Mouse (Mus musculus) testis, postnatal 14 days (tissue): ENCODE measurements around the gene Ctnna2.

Experiments
- DNase-seq: peaks from one replicate; pipeline ENCODE4 v3.0.0; 2021; ENCODE audit warnings: low spot score

The Ctnna2 gene

DNA sequence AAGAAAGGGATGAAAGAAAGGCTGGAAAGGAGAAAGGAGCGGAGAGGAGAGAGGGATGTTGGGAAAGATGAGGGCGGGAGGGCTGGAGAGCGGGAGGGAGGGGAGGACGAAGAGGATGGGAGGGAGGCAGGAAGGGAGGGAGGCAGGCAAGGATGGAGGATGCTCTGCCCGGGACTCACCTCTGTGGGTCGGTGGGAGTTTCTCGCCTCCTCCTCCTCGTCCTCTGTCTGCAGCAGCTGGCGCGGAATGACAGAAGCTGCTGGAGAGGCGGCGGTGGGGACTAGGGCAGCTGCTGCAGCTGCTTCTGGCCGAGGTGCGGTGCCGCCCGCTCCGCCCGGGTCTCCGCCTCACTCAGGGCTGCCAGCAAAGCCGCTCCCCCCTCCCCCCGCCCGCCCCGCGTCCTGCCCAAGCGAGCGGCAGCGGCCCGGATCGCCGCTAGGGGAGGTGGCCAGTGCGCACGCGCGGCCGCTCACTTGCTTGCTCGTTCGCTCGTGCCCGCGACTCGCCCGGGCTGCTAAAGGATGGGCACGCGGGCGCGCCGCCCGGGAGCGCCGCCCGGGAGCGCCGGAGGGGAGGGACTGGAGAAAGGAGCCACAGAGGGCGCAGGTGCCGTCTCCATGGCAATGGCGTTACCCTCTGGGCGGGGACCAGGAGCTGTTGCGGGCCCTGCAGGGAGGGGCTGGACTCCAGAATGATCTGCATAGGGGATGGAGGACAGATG is at the start of gene Ctnna2:
Gene Ctnna2, minus strand, starts transcription at position 459 of the 721 bp plus-strand sequence.
- peak; percentile 88 for DNase-seq

DNA sequence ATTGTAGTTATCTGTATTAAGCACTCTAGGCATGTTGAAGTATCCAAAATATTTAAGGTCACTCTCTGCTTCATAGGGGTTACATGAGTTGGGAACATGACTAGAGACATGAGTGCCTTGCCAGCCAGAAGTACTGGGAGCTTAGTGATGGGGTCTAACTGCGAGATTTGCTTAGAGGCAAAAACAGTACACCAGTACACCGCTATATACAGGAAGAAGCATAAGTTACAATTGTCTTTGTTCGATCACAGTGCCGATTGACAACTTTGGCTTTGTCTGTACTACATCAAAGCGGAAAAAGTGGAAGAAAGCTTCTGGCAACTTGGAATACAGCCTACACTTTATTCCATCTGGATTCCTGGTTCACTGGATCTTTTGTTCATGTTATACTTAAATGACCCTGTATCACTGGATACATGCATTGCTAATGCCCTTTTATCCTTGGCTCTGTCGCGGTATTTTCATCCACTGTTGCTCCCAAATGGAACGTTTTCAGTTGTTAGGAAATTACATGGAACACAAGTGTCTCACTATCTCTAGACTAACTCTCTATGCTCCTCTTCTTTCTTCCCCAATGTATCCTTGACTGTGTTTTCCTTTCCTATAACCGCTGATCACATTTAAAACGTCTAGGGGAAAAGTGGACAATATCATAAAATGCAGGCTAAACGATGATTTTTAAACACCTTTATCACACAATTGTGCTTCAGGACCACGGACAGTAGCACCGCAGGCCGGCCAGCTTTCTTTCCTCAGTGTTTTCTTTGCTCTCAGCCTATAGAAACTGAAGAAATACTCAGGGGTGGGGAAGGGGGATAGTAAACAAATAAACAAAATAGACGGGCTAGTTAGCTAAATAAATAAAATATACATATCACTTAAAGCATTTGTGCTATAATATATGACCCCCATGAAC is 896 bp upstream of the Ctnna2 start:
- DNase-seq = no peak

DNA sequence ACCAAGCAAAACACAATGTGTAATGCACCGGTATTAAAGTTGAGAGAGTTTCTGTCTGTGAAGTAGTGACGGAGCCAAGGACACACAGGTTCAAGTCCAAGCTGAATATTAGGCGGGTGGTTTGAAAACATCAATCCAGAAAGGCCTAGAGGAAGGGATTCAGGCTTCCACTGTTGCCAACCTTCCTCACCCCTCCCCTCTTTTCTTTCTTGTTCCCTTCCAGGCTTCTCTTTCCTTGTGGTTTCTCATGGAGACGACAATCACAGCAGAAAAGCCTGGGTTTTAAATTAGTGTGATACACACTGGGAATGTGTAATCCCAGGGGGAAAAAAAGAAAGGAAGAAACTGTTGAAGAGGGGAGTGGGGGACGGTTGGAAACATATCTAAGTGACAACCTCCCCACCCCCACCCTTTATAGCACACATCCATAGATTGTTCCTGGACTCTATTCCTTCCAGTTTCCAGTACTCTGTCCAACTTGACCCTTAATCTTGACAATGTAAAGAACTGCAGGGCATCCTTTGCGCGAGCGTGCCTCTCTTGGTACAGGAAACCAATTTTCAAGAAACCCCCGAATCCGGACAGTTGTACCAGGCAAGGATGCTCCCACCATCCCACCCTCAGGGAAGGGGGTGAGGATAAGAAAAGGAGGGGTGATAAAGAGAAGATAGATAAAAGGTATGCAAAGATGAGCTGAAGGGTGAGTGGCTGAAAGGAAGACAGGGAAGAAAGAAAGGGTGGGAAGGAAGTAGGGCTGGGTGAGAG is 841 bp downstream of the Ctnna2 start:
- no peak for DNase-seq

DNA sequence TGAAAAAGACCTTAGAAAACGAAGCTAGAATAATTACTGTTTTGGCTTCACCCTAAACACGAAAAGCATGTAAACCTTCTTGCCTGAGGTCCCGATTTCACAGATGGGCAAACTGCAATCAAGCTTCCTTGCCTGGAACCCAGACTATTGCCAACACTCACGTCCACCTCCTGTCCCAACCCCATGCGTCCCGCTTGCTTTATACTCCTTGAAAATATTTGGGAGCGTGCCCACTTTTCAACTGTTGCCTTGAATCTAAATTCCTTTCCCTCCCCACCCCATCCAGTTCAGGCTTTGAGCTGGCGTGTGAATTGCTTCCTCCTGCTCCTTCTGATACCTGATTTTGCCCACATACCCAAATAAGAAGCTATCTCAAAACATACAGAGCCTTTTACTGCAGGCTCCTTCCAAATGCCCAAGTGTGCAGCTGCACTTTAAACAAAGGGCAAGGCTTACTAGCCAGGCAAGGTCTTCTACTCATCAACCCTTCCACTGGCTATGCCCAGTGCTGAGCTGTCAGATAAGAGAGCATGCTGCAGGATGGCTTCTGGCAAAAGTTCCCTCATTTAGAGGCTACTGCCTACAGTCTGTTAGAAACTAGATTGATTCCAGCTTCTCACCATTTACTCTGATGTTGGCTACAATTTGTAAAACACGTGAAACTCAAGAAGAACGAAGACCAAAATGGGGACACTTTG is 8.8 kb downstream of the Ctnna2 start:
- DNase-seq = no peak

DNA sequence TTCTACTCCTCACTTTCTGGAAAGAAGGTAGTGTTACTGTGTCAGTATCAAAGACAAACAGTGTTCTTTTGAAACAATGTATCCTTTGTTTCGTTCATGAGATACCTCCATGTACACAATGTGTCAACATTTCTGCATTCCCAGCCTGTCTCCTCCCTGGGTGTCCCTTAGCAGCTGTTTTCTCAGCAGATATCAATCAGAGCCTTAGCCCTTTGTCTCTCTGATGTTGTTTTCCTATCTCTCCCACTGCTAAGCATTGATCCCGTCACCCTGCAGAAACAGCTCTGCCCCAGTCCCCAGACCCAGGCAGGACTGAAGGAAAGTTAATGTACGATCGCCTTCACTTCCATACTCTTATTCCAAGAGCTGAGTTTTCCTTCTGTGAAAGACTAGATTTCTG is 9.7 kb downstream of the Ctnna2 start:
- DNase-seq = peak; percentile 66

DNA sequence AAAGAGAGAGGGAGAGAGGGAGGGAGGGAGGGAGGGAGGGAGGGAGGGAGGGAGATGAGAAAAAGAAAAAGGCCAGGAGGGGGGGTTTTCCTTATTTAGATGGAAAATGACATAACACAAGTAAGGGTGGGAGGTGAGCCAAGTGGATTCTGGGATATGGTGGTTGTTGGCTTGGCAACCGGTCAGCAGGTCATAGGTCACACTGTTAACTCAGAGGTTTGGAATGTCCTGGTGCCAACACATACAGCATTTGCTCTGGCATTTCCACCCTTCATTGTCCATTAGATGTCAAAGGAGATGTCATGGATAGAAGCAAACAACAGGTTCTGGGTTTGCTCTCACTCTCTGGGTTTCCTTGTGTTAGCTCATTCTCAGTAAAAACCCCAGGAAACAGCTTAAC is 17.5 kb downstream of the Ctnna2 start:
- no peak for DNase-seq

DNA sequence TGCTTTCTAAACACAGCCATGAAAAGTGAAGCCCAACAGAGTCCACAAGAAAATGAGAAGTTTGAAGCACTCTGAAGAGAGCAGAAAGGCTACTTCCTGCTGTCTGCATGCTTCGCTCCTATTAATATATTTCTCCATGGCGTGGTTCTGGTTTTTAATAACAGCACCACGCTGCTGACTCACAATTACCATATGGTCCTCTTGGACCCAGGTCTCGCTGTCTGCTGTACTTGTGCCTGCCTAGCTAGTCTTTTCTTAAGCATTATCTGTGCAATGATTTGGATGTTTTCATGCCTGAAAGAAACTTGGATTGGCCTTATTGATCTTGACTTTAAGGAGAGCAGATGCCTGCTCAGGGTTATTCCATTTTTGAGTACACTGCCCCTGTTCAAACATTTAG is 28.2 kb downstream of the Ctnna2 start:
- DNase-seq = no peak

DNA sequence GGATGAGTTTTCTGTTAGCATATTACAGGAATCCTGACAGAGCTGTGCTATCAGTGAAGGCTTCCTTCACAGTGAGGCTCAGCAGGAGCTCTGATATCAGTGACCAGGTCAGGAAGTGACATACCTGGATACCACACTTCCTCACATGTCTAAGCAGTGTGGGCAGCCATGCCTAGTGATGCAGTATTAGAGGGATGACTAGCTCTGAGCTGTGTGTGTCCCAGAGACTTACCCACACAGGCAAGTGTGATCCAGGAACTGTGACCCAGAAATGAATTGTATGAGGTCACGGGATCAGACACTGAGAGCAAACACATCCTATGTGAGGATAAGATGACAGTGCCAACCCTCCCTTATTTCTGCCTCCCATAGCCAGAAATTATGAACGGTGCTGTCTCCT is 28.8 kb downstream of the Ctnna2 start:
- DNase-seq = no peak

DNA sequence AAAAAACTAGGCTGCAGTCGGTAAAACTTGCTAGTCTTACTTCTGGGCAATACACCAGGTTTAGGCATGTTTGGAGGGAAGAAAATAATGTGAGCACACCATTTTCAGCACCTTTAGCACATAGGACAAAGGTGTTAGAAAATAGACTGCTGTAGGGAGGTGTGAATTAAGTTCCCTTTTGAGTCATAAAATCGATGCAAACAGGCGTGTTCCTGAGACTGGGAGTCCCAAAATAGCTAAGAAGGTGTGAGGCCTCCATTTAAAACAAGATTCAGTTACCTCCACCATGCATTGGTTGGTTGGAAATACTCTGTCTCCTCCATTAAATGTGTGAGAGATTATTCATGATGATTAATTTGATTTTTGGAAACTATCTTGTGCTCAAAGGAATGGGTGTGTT is 50.1 kb downstream of the Ctnna2 start:
- no peak for DNase-seq

DNA sequence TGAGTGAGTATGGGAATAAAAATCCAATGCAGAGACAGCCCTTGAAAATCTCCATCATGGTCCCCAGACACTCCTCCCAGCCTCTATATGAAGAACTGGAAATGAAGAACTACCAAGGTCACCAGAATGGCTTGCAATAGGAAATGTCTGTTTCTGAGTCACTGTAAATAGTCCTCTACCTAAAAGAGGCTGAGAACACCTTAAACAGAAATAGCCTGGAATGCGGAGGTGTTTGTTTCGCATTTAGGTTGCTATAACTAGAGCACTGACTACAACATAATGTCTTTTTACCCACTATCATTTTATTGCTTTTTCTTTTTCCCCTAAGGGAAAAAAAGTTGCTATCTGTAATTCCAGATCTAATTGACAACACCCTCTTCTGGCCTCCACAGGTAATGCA is 106.3 kb downstream of the Ctnna2 start:
- DNase-seq = no peak

DNA sequence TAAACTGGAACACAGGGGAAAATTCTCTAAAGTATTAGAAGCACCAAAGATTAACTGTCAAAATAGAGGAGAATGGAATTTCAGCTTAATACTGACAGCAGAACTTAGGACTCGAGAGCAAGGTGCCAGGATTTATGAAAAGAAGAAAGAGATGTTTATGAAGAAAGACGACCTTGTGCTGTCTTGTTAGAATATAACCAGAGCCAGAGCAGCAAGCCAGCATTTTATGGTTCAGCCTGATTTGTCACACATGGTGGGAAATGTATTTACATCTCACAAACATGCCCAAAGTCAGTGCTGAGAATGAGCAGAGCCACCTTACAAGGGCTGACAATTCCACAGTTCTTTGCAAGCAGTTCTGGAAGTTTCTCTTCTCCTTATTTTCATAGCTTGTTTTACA is 110.2 kb downstream of the Ctnna2 start:
- no peak for DNase-seq

DNA sequence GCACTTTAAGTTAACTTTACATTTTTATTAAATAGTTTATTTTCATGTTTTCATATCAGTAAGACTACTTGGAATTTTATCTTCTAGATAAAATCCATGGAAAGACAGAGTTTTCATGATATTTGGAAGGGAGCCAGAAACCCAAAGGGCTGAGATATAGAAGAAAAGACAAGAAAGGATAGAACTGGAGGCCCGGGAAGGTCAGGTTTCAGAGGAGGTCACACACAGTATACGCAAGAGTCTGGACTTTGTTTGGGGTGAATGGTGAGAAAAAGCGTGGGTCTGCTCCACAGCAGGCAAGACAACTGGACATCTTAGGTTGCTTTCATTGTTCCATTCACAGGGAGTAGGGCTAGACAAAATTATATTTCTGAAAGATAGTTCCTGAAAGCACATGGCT is 111.4 kb downstream of the Ctnna2 start:
- no peak for DNase-seq

DNA sequence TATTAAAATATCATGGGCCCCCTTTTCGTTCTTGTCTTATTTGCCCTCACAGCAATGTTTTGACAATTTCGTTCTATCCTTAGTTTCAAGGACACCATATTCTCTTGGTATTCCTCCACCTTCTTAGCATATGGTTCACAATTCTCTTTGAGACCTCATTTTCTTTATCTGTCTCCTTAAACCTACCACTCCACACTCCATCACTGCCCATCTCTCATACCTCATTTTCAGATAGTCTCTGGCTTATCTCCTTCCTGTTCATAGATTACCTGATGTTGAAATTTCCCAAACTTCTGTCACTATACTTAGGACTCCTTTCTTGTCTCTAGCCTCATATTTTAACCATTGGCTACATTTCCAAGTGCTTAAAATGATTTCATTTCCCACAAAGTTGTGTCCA is 116.1 kb downstream of the Ctnna2 start:
- DNase-seq = no peak

DNA sequence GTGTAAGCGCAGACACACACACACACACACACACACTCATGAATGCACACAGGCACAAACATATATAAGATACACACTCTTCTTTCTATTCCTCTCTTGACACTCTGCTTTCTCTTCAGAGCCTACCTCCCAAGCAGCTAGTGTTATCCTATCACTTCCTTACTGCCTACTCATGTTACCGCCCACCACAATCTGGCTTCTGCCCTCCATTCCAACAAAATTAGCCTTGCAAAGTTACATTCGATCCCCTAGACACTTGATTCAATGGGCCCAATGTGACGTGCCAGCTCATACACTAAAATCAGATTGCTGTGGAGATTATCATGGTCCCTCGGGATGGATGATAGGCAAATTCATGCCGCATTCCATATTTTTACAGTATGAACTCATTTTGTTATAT is 116.7 kb downstream of the Ctnna2 start:
- no peak for DNase-seq

DNA sequence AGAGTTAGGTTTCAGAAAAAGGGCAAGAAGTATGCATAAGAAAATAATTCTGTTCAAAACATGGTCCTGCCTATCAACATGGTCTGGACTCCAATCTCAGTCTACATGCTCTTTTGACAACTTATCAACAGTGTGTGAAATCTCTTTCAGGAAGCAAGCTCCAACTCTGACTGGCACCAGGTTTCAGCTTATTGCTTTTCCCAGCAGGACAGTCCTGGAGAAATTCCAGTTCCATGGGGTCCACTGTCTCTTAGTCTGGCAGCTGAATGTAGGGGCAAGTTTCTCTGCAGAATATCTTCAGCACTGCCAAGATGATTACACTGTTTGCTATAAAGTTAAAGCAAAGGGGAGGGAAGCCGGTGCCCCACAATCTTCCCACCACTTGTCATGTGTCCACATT is 130.1 kb downstream of the Ctnna2 start:
- DNase-seq = no peak

DNA sequence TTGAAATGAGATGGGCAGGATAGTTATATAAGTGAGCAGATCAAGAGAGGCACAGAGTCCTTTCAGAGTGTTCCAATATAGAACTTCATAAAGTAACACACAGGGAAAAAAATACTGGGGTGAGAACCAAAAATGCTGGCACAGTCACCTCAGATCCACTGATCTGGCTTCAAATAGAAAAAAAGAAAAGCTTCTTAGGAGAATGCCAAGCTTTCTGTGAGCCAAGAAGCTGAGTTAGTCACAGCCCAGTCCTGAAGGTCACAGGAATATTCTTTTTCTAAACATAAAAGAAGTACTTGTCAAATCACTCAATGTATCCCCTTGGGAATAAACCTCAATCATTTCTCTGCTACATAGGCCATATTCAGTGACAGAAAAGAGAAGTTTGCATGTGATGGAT is 130.7 kb downstream of the Ctnna2 start:
- no peak for DNase-seq

DNA sequence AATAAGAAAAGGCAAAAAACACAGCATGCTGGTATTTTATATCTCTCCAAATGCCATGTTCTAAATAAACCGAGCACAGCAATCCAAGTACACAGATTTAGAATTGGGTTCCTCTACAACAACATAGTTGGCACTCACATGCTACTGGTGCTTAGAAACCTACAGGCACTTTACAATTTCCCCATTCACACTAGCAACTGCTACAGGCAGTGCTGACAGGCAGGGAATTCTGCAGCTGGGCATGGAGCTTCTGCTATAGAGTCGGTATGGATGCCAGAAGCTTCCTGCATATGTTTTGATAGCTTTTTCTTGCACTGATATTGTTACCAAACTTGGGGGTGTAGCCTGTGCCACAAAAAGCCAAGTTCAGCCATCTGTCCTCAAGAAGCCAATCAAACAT is 131.8 kb downstream of the Ctnna2 start:
- DNase-seq = no peak

DNA sequence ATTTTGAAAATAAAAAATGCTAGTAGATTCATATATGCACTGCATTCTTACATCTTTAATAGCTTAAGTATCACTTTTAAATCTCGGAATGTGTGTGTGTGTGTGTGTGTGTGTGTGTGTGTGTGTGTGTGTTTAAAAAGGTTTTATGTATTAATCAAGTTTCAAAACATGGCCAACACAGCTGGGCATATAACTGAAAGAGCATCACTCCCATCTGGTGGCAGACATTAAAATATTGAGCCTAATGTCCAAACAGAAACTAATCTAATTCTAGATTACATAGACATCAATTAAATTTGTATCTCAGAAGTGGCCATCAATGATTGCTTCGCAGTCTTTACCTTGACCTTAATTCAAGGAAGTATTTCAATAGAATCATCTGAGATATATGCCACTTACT is 140.4 kb downstream of the Ctnna2 start:
- DNase-seq = no peak

DNA sequence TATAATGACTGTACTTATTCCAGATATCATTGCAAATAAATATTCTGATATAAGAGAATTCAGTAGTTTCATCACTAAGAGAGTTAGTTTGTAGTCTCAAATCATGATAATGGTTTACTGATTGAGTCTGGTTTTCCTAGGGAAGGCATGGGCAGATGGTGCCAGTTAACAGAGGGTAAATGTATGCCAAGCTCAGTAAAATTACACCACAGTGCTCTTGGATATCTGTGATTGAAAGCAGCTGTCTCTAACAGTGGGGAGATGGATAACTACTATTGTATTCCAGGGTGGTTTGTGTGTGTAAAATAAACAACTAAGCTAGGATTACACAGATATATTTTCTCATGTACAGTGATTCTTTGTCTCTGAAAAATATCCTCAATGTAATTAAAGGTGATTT is 140.8 kb downstream of the Ctnna2 start:
- no peak for DNase-seq

DNA sequence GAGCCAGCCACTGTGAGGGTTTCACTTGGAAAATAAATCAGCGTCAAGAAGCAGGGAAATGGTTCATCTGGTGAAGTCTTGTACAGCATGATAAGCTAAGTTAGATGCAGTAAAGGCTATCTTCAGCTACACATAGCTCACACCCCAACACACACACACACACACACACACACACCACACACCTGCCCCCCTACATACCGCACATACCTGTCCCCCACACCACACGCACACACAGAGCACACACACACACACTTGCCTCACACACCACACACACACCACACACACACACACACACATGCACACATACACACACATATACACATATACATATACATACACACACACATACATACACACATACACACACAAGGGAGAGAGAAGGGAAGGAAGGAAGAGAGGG is 142.0 kb downstream of the Ctnna2 start:
- no peak for DNase-seq

DNA sequence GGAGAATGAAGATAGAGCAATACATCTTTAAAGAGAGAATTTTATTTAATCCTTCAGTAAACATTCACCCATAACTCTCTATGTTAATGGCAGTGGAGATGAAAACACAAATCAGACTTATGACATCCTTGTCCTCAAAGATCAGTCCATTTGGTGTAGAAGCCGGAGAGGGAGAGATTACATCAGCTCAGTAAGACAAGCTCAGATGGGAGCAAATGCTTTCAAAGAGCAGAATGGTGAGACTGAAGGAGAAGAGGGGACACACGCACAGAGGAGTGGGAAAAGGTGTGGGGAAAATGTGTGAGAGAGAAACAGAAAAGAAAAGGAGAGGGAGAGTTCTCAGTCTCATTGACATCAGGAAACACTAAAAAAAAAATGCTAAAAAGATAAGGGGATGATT is 144.8 kb downstream of the Ctnna2 start:
- DNase-seq = no peak

DNA sequence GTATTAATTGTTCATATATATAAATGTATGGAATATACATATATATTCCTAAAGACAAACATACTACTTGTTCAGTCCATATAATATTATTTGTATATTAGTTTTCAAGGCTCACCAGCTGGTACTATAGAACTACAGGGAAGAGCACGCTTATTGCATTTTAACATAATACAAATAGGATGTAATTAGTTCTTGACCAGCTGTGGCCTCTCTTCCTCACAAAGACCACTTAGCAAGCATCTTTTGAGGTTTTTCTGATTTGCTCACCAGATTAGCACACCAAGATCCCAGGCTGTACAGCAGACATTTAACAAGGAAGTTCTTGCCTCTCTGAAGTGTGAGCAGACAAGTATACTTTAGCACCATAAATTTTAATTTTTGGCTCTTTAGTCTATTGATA is 152.0 kb downstream of the Ctnna2 start:
- no peak for DNase-seq
